Mouse (Mus musculus): ENCODE results near the gene Wfdc9.
"Not testable (repeated sequence)": the region's sequence is repeated elsewhere in the genome, so short reads cannot be mapped to it uniquely, and the experiment has no call there.

The Wfdc9 gene

DNA sequence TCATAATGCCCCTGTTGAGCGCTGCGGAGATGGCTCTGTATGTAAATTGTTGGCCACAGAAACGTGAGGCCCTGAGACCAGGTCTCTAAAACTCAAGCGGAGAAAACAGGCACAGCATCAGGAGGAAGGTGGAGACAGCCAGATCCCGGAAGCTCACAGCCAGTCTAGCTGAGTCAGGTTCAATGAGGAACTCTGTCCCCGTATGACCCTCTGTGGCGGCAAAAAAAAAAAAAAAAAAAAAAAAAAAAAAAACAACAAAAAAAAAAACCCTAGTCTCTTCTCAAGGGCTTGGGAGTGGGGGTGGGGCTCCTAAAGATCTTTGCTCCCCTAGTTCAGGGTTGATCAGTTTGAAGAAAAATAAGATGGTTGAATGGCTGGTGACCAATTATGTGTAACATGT, 15.3 kb downstream of the Wfdc9 start:
- in situ Hi-C loops (cut with MboI; ENCODE audit: low pct_unique_long_range_greater_than_20kb in 1 of 2, low sequenced_read_pairs in 2 of 2, unreplicated experiment in 1 of 2), result no loop called here

DNA sequence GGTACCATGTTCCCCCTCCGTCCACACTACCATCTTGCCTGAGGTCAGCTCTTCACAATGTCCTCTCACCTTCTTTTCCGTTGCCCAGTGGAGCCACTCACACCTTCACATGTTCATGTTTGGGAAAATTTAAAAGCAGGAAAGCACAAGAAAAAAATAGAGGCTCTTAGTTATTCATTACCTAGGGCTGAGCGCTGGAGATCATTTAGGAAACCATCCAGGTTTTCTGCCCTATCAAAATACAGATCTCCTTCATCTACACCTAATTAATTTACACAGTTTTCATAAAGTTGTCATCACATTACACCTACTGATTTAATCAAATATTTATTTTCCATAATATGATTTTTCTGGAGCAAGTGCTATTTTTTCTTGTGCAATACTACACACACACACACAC, 17.7 kb downstream of the Wfdc9 start, which contains the start of gene Wfdc16:
Gene Wfdc16, minus strand, starts transcription at position 101 of the 400 bp plus-strand sequence.
- in situ Hi-C loops (cut with MboI; ENCODE audit: low pct_unique_long_range_greater_than_20kb in 1 of 2, low sequenced_read_pairs in 2 of 2, unreplicated experiment in 1 of 2), result no loop called here

DNA sequence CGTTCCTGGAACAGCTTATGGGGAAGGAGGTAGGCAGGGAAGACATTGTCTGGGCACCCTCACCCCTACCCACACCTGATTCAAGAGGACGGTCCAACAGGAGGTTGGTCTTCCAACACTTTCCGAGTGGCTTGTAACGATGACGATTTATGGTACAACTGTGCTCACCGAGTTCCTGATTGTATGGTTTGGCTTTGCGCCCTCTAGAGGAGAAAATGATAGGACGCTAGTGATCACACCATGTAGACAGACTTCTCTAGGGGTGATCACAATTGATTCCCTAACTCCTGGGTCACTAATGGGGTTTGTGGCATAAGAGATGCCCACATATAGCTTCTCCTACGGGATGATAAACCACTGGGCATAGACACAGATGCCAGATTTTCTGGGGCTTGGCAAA, 21.1 kb downstream of the Wfdc9 start:
- in situ Hi-C loops (cut with MboI; ENCODE audit: low pct_unique_long_range_greater_than_20kb in 1 of 2, low sequenced_read_pairs in 2 of 2, unreplicated experiment in 1 of 2), result no loop called here

DNA sequence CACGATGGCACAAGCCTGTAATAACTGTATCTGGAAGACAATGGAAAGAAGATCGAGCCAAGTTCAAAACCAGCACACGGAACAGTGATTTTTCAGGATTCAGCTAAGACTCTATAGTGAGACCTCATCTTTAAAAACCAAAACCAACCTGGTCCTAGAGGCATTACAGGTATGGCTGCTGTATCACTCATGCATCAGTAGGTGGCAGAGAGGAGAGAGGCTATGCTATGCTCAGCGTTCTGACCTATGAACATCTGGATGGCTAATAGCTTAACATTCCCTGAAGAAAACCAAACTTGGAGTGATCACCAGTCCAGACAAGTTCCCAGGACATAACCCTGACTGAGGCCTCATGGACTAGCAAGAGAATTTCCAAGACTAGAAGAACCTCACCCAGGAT, 34.6 kb downstream of the Wfdc9 start:
- in situ Hi-C loops (cut with MboI; ENCODE audit: low pct_unique_long_range_greater_than_20kb in 1 of 2, low sequenced_read_pairs in 2 of 2, unreplicated experiment in 1 of 2), result no loop called here

DNA sequence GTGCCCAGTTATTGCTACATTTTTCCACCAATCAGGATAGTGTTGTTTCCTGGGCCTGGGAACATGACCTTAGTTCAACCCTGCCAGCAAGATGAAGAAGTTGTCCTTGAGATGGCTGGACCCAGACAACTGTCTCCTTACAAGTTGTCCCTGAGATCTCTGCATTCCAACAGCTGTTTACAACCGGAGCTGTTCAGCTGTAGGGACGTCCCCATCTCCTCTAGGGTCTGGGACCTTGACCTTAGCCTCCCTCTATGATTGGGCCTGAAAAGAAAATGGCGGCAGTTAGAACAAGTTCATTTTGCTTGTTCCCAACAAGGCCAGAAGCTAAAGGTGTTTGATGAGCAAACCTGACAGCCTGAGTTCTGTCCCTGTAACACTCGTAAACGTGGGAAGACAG, 37.3 kb downstream of the Wfdc9 start:
- in situ Hi-C loops (cut with MboI; ENCODE audit: low pct_unique_long_range_greater_than_20kb in 1 of 2, low sequenced_read_pairs in 2 of 2, unreplicated experiment in 1 of 2), result no loop called here

DNA sequence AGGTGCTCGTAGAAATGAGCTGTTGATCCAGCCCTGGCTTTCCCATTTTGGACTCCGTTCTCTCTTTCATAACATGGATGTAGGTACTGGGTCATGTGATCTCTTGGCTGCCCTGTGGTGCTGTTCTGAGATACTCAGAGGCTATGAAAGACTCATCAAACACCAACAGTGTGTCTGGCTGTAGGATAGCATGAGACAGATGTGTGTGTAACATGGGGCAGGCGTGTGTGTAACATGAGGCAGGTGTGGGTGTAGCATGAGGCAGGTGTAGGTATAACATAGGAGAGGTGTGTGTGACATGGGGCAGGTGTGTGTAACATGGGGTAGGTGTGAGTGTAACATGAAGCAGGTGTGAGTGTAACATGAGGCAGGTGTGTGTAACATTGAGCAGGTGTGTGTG, 41.0 kb downstream of the Wfdc9 start:
- in situ Hi-C loops (cut with MboI; ENCODE audit: low pct_unique_long_range_greater_than_20kb in 1 of 2, low sequenced_read_pairs in 2 of 2, unreplicated experiment in 1 of 2), result no loop called here

DNA sequence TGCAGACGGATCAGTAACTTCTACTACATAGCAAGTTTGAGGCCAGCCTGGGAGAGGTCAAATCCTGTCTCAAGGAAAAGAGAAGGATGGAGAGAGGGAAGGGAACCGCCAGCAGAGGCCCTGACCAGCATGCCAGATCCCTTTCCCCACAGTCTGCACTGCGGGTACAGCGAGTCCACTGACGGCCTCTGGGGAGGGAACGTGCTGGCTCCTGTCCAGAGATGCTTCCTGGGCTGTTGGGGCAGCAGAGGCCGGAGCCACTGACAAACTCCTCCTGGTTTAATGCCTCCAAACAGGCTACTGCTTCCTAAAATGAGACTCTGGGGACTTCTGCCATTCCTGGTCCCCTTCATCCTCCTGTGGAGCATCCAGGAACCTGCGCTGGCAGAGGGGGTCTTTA, 42.9 kb downstream of the Wfdc9 start, which contains the start of the genes Wfdc6b and Wfdc8:
Gene Wfdc6b, plus strand, starts transcription at position 52 of the 400 bp plus-strand sequence.
Gene Wfdc8, minus strand, starts transcription at position 156 of the 400 bp plus-strand sequence.
- in situ Hi-C loops (cut with MboI; ENCODE audit: low pct_unique_long_range_greater_than_20kb in 1 of 2, low sequenced_read_pairs in 2 of 2, unreplicated experiment in 1 of 2), result not testable (repeated sequence)

DNA sequence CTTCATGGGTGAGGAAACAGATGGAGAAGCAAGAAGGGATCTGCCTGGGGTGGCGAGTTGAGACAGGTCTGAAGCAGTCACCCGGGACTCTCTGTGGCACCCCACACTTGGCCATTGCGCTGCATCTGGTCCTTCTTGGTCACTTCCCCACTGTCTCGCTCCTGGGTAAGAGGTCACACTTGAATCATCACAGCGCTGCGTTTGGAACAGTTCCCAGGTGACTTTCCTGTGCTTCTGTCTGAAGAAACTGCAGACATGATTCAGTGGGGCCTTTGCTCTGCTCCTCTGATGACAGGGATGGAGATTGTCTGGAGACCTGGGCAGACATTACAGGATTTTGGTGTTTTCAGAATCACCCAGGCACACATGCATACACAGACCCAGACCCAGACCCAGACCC, 47.6 kb downstream of the Wfdc9 start:
- in situ Hi-C loops (cut with MboI; ENCODE audit: low pct_unique_long_range_greater_than_20kb in 1 of 2, low sequenced_read_pairs in 2 of 2, unreplicated experiment in 1 of 2), result loop anchor here (5.0 to 10.0 kb wide), 2 partner anchors 116 to 119 kb away; no protein-coding TSS in a partner anchor

DNA sequence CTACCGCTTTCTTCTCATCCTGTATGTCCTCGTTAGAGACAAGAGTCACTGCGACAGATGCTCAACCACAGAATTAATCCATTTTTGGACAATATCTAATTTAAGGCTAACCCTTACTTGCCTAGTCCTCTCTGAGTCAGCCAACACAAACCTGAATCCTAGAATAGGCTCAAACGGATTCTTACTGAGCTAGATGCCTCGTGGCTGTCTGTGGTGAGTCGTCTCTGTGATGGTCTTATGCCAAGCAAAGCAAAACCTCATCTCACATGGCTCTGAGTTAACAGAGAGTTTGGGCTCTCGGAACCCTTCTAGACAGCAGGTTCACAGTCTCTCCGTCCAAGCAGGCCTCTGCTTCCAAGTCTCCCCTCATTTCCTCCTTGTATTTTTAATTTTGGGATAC, 52.0 kb downstream of the Wfdc9 start:
- in situ Hi-C loops (cut with MboI; ENCODE audit: low pct_unique_long_range_greater_than_20kb in 1 of 2, low sequenced_read_pairs in 2 of 2, unreplicated experiment in 1 of 2), result loop anchor here in 1 of 2 experiments (10.0 kb wide), 1 partner anchor 120 kb away; no protein-coding TSS in a partner anchor

DNA sequence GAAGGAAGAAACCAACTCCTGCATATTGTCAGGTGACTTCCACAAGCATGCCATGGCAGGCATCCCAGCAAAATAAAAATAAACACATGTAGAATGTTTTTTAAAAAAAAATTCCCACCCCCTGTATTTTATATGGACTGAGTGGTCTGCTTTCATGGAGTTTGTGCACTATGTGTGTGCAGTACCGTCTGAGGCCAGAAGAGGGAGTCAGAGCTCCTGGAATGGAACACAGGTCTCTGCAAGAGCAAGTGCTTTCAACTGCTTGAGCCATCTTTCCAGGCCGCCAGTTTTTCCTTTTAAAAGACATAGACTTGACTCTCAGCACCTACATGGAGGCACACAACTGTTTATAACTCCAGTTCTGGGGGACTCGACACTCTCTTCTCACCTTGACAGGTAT, 52.9 kb downstream of the Wfdc9 start:
- in situ Hi-C loops (cut with MboI; ENCODE audit: low pct_unique_long_range_greater_than_20kb in 1 of 2, low sequenced_read_pairs in 2 of 2, unreplicated experiment in 1 of 2), result loop anchor here in 1 of 2 experiments (10.0 kb wide), 1 partner anchor 121 kb away; no protein-coding TSS in a partner anchor

DNA sequence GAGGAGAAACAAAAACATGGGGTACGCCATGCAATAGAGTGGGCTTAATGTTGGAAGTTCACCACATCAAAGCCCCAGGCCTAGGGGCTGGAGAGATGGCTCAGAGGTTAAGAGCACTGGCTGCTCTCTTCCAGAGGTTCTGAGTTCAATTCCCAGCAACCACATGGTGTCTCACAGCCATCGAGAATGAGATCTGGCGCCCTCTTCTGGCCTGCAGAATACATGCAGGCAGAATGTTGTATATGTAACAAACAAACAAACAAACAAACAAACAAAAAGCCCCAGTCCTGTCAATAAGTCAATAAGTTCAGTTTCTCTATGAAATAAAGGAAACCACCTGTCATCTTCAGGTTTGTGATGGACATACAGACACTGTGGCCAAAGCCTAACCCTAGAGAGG, 56.2 kb downstream of the Wfdc9 start:
- in situ Hi-C loops (cut with MboI; ENCODE audit: low pct_unique_long_range_greater_than_20kb in 1 of 2, low sequenced_read_pairs in 2 of 2, unreplicated experiment in 1 of 2), result loop anchor here in 1 of 2 experiments (10.0 kb wide), 1 partner anchor 125 kb away; no protein-coding TSS in a partner anchor

Data from mouse embryonic stem cell (cell line).